Mouse (Mus musculus) stomach, embryonic 14.5 days (tissue): ENCODE results near the gene Rad51b. TPM values are rescaled to one million over a fixed set of nuclear protein-coding genes. Genes with fewer than 3 reads are reported as not detected.

Experiments used
- ATAC-seq: fragments of 200-750 bp; cut with Nextera tagmentation; 2 replicates; pipeline ENCODE4 v1.8.0; 2017; ENCODE audit warnings: low read depth, moderate TSS enrichment; ENCODE audit not compliant: insufficient number of reproducible peaks, insufficient read depth, low FRiP score
- H3K27ac ChIP-seq: fragments of 300-500 bp; sonication (generic); 2 replicates; pipeline ENCODE4 v1.5.1; 2014; ENCODE audit warnings: mild to moderate bottlenecking, low read length, moderate library complexity, mixed read lengths
- H3K27me3 ChIP-seq: fragments of 300-500 bp; sonication (generic); 2 replicates; pipeline ENCODE4 v1.6.1; 2014; ENCODE audit warnings: low read length, control low read depth, mixed read lengths; ENCODE audit not compliant: control insufficient read depth, insufficient read depth
- H3K36me3 ChIP-seq: fragments of 300-500 bp; sonication (generic); 2 replicates; pipeline ENCODE4 v1.6.1; 2014; ENCODE audit warnings: mild to moderate bottlenecking, control low read depth, low read length, moderate library complexity, mixed read lengths; ENCODE audit not compliant: control insufficient read depth, insufficient read depth
- H3K4me1 ChIP-seq: fragments of 300-500 bp; sonication (generic); 2 replicates; pipeline ENCODE4 v1.6.1; 2014; ENCODE audit warnings: low read length, control low read depth, mixed read lengths; ENCODE audit not compliant: control insufficient read depth, insufficient read depth
- H3K4me2 ChIP-seq: fragments of 300-500 bp; sonication (generic); replicated peaks from 2 replicates; pipeline ENCODE4 v1.6.1; 2014; ENCODE audit warnings: low read depth, low read length, control low read depth
- H3K4me3 ChIP-seq: fragments of 300-500 bp; sonication (generic); 2 replicates; pipeline ENCODE4 v1.5.1; 2014; ENCODE audit warnings: low read depth, low read length, control low read depth
- H3K9ac ChIP-seq: fragments of 300-500 bp; sonication (generic); replicated peaks from 2 replicates; pipeline ENCODE4 v1.6.1; 2014; ENCODE audit warnings: low read depth, mild to moderate bottlenecking, control low read depth, low read length, moderate library complexity, mixed read lengths
- H3K9me3 ChIP-seq: fragments of 300-500 bp; sonication (generic); 2 replicates; pipeline ENCODE4 v1.6.1; 2016; ENCODE audit warnings: low read depth, low read length, control low read depth; ENCODE audit not compliant: control insufficient read depth
- WGBS: fragments of 180-500 bp; shearing (Covaris S2); extraction: QIAGEN DNeasy Blood & Tissue Kit; methylation state at CpG from one replicate; pipeline ENCODE4 v1.1.7; 2014; 5-methylcytosine and 5-hydroxymethylcytosine counted together
- polyA plus RNA-seq: library from polyadenylated mRNA; unstranded; fragments of >200 nt; fragmentation: Nextera tagmentation; extraction: Ambion mirVana; gene quantifications from 2 replicates; pipeline ENCODE4 v1.2.1, GENCODE M21; 2014

Rad51b gene
- polyA plus RNA-seq, 1 experiment from 2014 or later = 8.4 TPM

- Histone ChIP-seq H3K27me3 (no peaks in the 10 kb centered on the region), H3K9ac (no peak overlapping the region), H3K4me2 (no peak overlapping the region), H3K4me1 (no peaks in the 10 kb centered on the region), H3K36me3 (no peaks in the 10 kb centered on the region), H3K9me3 (no peaks in the 10 kb centered on the region), H3K4me3 (no peak overlapping the region), H3K27ac (no peak overlapping the region)
- ATAC-seq = no peak
- WGBS = 76% methylated on average over 10 of the region's 10 CpGs
These were observed 490.5 kb downstream of the Rad51b start for GRCm38 (mm10) chr12:79787538-79787937.

GRCm38 (mm10) chr12:79788340-79788739 lies 491.3 kb downstream of the Rad51b start:
- no peak for ATAC-seq
- WGBS = 83% methylated on average over 5 of the region's 5 CpGs

GRCm38 (mm10) chr12:79789481-79789880 lies 492.4 kb downstream of the Rad51b start:
- 64% methylated on average over 6 of the region's 6 CpGs for WGBS
- no peak for ATAC-seq
- peak overlapping the region; percentile 44; the same call in 1 of the 2 replicates for H3K27ac ChIP-seq

More at GRCm38 (mm10) chr12:79788340-79788739, 491.3 kb downstream of the Rad51b start:
- H3K9me3 ChIP-seq = no peaks in the 10 kb centered on the region
- no peaks in the 10 kb centered on the region for H3K4me1 ChIP-seq
- no peaks in the 10 kb centered on the region for H3K36me3 ChIP-seq
- no peak overlapping the region for H3K4me3 ChIP-seq
- no peak overlapping the region for H3K27ac ChIP-seq
- no peak overlapping the region for H3K9ac ChIP-seq
- no peaks in the 10 kb centered on the region for H3K27me3 ChIP-seq
- H3K4me2 ChIP-seq = no peak overlapping the region

GRCm38 (mm10) chr12:79793382-79793781 lies 496.3 kb downstream of the Rad51b start:
- whole genome bisulfite sequencing = 74% methylated on average over 8 of the region's 8 CpGs
- Histone ChIP-seq H3K4me3 (no peak overlapping the region), H3K27ac (no peak overlapping the region), H3K9ac (no peak overlapping the region), H3K27me3 (no peaks in the 10 kb centered on the region), H3K4me2 (no peak overlapping the region), H3K36me3 (no peaks in the 10 kb centered on the region), H3K9me3 (no peaks in the 10 kb centered on the region), H3K4me1 (no peaks in the 10 kb centered on the region)
- ATAC-seq = no peak

More at GRCm38 (mm10) chr12:79789481-79789880, 492.4 kb downstream of the Rad51b start:
- no peaks in the 10 kb centered on the region for H3K27me3 ChIP-seq
- H3K4me3 ChIP-seq = no peak overlapping the region
- no peak overlapping the region for H3K9ac ChIP-seq
- no peaks in the 10 kb centered on the region for H3K36me3 ChIP-seq
- no peaks in the 10 kb centered on the region for H3K9me3 ChIP-seq
- H3K4me1 ChIP-seq = no peaks in the 10 kb centered on the region
- H3K4me2 ChIP-seq = no peak overlapping the region

- H3K4me2 ChIP-seq = no peak overlapping the region
- no peaks in the 10 kb centered on the region for H3K36me3 ChIP-seq
- ATAC-seq = no peak
- H3K27ac ChIP-seq = no peak overlapping the region
- WGBS = 89% methylated on average over 4 of the region's 4 CpGs
- H3K9me3 ChIP-seq = no peaks in the 10 kb centered on the region
- H3K27me3 ChIP-seq = no peaks in the 10 kb centered on the region
- H3K4me1 ChIP-seq = no peaks in the 10 kb centered on the region
- H3K4me3 ChIP-seq = no peak overlapping the region
- H3K9ac ChIP-seq = no peak overlapping the region
These were observed 497.7 kb downstream of the Rad51b start for GRCm38 (mm10) chr12:79794802-79795201.

- Histone ChIP-seq H3K9ac (no peak overlapping the region), H3K27me3 (no peaks in the 10 kb centered on the region), H3K27ac (no peak overlapping the region), H3K4me1 (no peaks in the 10 kb centered on the region), H3K36me3 (no peaks in the 10 kb centered on the region), H3K4me3 (no peak overlapping the region), H3K4me2 (no peak overlapping the region), H3K9me3 (no peaks in the 10 kb centered on the region)
- no peak for ATAC-seq
- WGBS = 61% methylated on average over 6 of the region's 6 CpGs
These were observed 499.2 kb downstream of the Rad51b start for GRCm38 (mm10) chr12:79796260-79796659.

- 80% methylated on average over 18 of the region's 18 CpGs for WGBS
These were observed 500.0 kb downstream of the Rad51b start for GRCm38 (mm10) chr12:79796823-79797821.

GRCm38 (mm10) chr12:79798488-79798887 lies 501.4 kb downstream of the Rad51b start:
- Histone ChIP-seq H3K4me3 (no peak overlapping the region), H3K4me1 (no peaks in the 10 kb centered on the region), H3K4me2 (no peak overlapping the region), H3K36me3 (no peaks in the 10 kb centered on the region), H3K9ac (no peak overlapping the region), H3K27me3 (no peaks in the 10 kb centered on the region), H3K9me3 (no peaks in the 10 kb centered on the region), H3K27ac (no peak overlapping the region)
- 85% methylated on average over 3 of the region's 3 CpGs for whole genome bisulfite sequencing
- no peak for ATAC-seq

More at GRCm38 (mm10) chr12:79796823-79797821, 500.0 kb downstream of the Rad51b start:
- no peak overlapping the region for H3K4me3 ChIP-seq
- no peaks in the 10 kb centered on the region for H3K9me3 ChIP-seq
- no peaks in the 10 kb centered on the region for H3K4me1 ChIP-seq
- no peak overlapping the region; the same call in 1 of the 2 replicates for H3K27ac ChIP-seq
- no peak overlapping the region for H3K9ac ChIP-seq
- no peak for ATAC-seq
- no peaks in the 10 kb centered on the region for H3K27me3 ChIP-seq
- no peaks in the 10 kb centered on the region for H3K36me3 ChIP-seq
- no peak overlapping the region for H3K4me2 ChIP-seq
